Mouse (Mus musculus): ENCODE measurements around the gene Lpin1. TPM values are rescaled to one million over a fixed set of nuclear protein-coding genes. Genes with fewer than 3 reads are reported as not detected.

The Lpin1 gene
- polyA plus RNA-seq, 1 experiment from 2014 or later: 6.3 TPM

GRCm38 (mm10) chr12:16639078-16639771, 28.5 kb upstream of the Lpin1 start:
- no peak overlapping the region for H3K9ac ChIP-seq
- no peak overlapping the region for H3K4me3 ChIP-seq
- WGBS: 60% methylated on average over 12 of the region's 12 CpGs
- no peaks in the 10 kb centered on the region for H3K36me3 ChIP-seq
- no peak overlapping the region for H3K4me2 ChIP-seq
- no peaks in the 10 kb centered on the region for H3K27me3 ChIP-seq
- no peaks in the 10 kb centered on the region for H3K9me3 ChIP-seq
- no peaks in the 10 kb centered on the region for H3K4me1 ChIP-seq
- H3K27ac ChIP-seq: no peak overlapping the region
- ATAC-seq (ENCODE audit: borderline replicate concordance, extremely low read depth, low FRiP score, low TSS enrichment): no peak

- Histone ChIP-seq H3K9ac (no peak overlapping the region), H3K36me3 (no peaks in the 10 kb centered on the region), H3K9me3 (no peaks in the 10 kb centered on the region), H3K4me1 (no peaks in the 10 kb centered on the region), H3K27me3 (no peaks in the 10 kb centered on the region), H3K4me3 (no peak overlapping the region), H3K4me2 (no peak overlapping the region), H3K27ac (no peak overlapping the region)
- WGBS: 63% methylated on average over 6 of the region's 6 CpGs
- no peak for ATAC-seq (ENCODE audit: borderline replicate concordance, extremely low read depth, low FRiP score, low TSS enrichment)
Measured at GRCm38 (mm10) chr12:16635816-16636215, 25.1 kb upstream of the Lpin1 start.

- Histone ChIP-seq H3K4me2 (no peak overlapping the region), H3K9me3 (no peaks in the 10 kb centered on the region), H3K36me3 (no peaks in the 10 kb centered on the region), H3K9ac (no peak overlapping the region), H3K4me3 (no peak overlapping the region), H3K4me1 (no peaks in the 10 kb centered on the region), H3K27ac (no peak overlapping the region), H3K27me3 (no peaks in the 10 kb centered on the region)
- WGBS: 44% methylated on average over 14 of the region's 14 CpGs
- no peak for ATAC-seq (ENCODE audit: borderline replicate concordance, extremely low read depth, low FRiP score, low TSS enrichment)
Measured at GRCm38 (mm10) chr12:16634075-16634813, 23.5 kb upstream of the Lpin1 start.

- no peaks in the 10 kb centered on the region for H3K27me3 ChIP-seq
- 60% methylated on average over 6 of the region's 6 CpGs for WGBS
- ATAC-seq (ENCODE audit: borderline replicate concordance, extremely low read depth, low FRiP score, low TSS enrichment): peak; percentile 69; the same call in 1 of the 2 replicates
- H3K4me2 ChIP-seq: no peak overlapping the region
- H3K36me3 ChIP-seq: no peaks in the 10 kb centered on the region
- H3K27ac ChIP-seq: no peak overlapping the region; the same call in 1 of the 2 replicates
- H3K9ac ChIP-seq: no peak overlapping the region
- no peaks in the 10 kb centered on the region for H3K9me3 ChIP-seq
- no peaks in the 10 kb centered on the region for H3K4me1 ChIP-seq
- no peak overlapping the region for H3K4me3 ChIP-seq
Measured at GRCm38 (mm10) chr12:16633235-16633634, 22.5 kb upstream of the Lpin1 start.

GRCm38 (mm10) chr12:16631423-16631822, 20.7 kb upstream of the Lpin1 start:
- H3K9ac ChIP-seq: no peak overlapping the region
- no peak overlapping the region for H3K27ac ChIP-seq
- no peaks in the 10 kb centered on the region for H3K27me3 ChIP-seq
- no peaks in the 10 kb centered on the region for H3K9me3 ChIP-seq
- H3K4me3 ChIP-seq: no peak overlapping the region
- H3K36me3 ChIP-seq: no peaks in the 10 kb centered on the region
- H3K4me2 ChIP-seq: no peak overlapping the region
- no peaks in the 10 kb centered on the region for H3K4me1 ChIP-seq
- ATAC-seq (ENCODE audit: borderline replicate concordance, extremely low read depth, low FRiP score, low TSS enrichment): no peak
- 76% methylated on average over 2 of the region's 2 CpGs for WGBS

GRCm38 (mm10) chr12:16630866-16631185, 20.1 kb upstream of the Lpin1 start:
- H3K27ac ChIP-seq: no peak overlapping the region
- no peaks in the 10 kb centered on the region for H3K9me3 ChIP-seq
- no peak overlapping the region for H3K4me2 ChIP-seq
- no peak overlapping the region for H3K4me3 ChIP-seq
- 88% methylated on average over 1 of the region's 1 CpGs for WGBS
- no peak for ATAC-seq (ENCODE audit: borderline replicate concordance, extremely low read depth, low FRiP score, low TSS enrichment)
- no peaks in the 10 kb centered on the region for H3K27me3 ChIP-seq
- no peaks in the 10 kb centered on the region for H3K4me1 ChIP-seq
- H3K36me3 ChIP-seq: no peaks in the 10 kb centered on the region
- H3K9ac ChIP-seq: no peak overlapping the region

GRCm38 (mm10) chr12:16630152-16630865, 19.5 kb upstream of the Lpin1 start:
- H3K27me3 ChIP-seq: no peaks in the 10 kb centered on the region
- H3K4me2 ChIP-seq: no peak overlapping the region
- no peak overlapping the region for H3K27ac ChIP-seq
- WGBS: 50% methylated on average over 7 of the region's 7 CpGs
- H3K36me3 ChIP-seq: no peaks in the 10 kb centered on the region
- H3K4me1 ChIP-seq: no peaks in the 10 kb centered on the region
- H3K4me3 ChIP-seq: no peak overlapping the region
- no peaks in the 10 kb centered on the region for H3K9me3 ChIP-seq
- no peak for ATAC-seq (ENCODE audit: borderline replicate concordance, extremely low read depth, low FRiP score, low TSS enrichment)
- no peak overlapping the region for H3K9ac ChIP-seq

- Histone ChIP-seq H3K4me2 (no peak overlapping the region), H3K4me3 (no peak overlapping the region), H3K9ac (no peak overlapping the region), H3K27me3 (no peaks in the 10 kb centered on the region), H3K9me3 (no peaks in the 10 kb centered on the region), H3K36me3 (no peaks in the 10 kb centered on the region), H3K27ac (no peak overlapping the region), H3K4me1 (peaks cover 20% of the 10 kb centered on the region)
- WGBS: 71% methylated on average over 3 of the region's 3 CpGs
- no peak for ATAC-seq (ENCODE audit: borderline replicate concordance, extremely low read depth, low FRiP score, low TSS enrichment)
Measured at GRCm38 (mm10) chr12:16620230-16620629, 9.5 kb upstream of the Lpin1 start.

- Histone ChIP-seq H3K4me1 (peaks cover 20% of the 10 kb centered on the region), H3K9ac (no peak overlapping the region), H3K27me3 (no peaks in the 10 kb centered on the region), H3K4me3 (no peak overlapping the region), H3K9me3 (no peaks in the 10 kb centered on the region), H3K27ac (peak overlapping the region; percentile 72), H3K36me3 (no peaks in the 10 kb centered on the region), H3K4me2 (no peak overlapping the region)
- 79% methylated on average over 6 of the region's 6 CpGs for WGBS
- ATAC-seq (ENCODE audit: borderline replicate concordance, extremely low read depth, low FRiP score, low TSS enrichment): no peak
Measured at GRCm38 (mm10) chr12:16619453-16619852, 8.7 kb upstream of the Lpin1 start.

GRCm38 (mm10) chr12:16618512-16619274, 7.9 kb upstream of the Lpin1 start:
- Histone ChIP-seq H3K27me3 (no peaks in the 10 kb centered on the region), H3K4me3 (no peak overlapping the region), H3K4me1 (peaks cover 20% of the 10 kb centered on the region), H3K9me3 (no peaks in the 10 kb centered on the region), H3K4me2 (no peak overlapping the region), H3K27ac (peak overlapping the region; percentile 72), H3K9ac (no peak overlapping the region), H3K36me3 (no peaks in the 10 kb centered on the region)
- peak; percentile 91 for ATAC-seq (ENCODE audit: borderline replicate concordance, extremely low read depth, low FRiP score, low TSS enrichment)
- 10% methylated on average over 12 of the region's 12 CpGs for WGBS

- peaks cover 20% of the 10 kb centered on the region for H3K4me1 ChIP-seq
- H3K4me2 ChIP-seq: no peak overlapping the region
- no peak overlapping the region for H3K4me3 ChIP-seq
- no peak for ATAC-seq (ENCODE audit: borderline replicate concordance, extremely low read depth, low FRiP score, low TSS enrichment)
- no peaks in the 10 kb centered on the region for H3K36me3 ChIP-seq
- no peaks in the 10 kb centered on the region for H3K9me3 ChIP-seq
- 74% methylated on average over 2 of the region's 2 CpGs for WGBS
- no peak overlapping the region for H3K9ac ChIP-seq
- no peak overlapping the region for H3K27ac ChIP-seq
- no peaks in the 10 kb centered on the region for H3K27me3 ChIP-seq
Measured at GRCm38 (mm10) chr12:16615738-16616137, 5.0 kb upstream of the Lpin1 start.
